Comparison of ENCODE assay signal across 16 mouse cellular contexts in genomic region chr19:12567011-12567410, GRCm38 (mm10). TPM values are rescaled to one million over a fixed set of nuclear protein-coding genes. Genes with fewer than 3 reads are reported as not detected.
DNase-seq lines count a peak whose midpoint lies in the region; ATAC-seq and TF ChIP-seq lines count a peak whose summit lies in the region.
"Had no signal": no experiment of that assay in that cellular context is flagged by ENCODE, and none has a peak within 500 bp of the region (broad histone marks: within the 10 kb centered on the region; RNA-seq: fewer than 3 reads in every experiment).

No protein-coding gene starts in this region.

- H3K27me3 ChIP-seq in midbrain, embryonic 14.5 days (ENCODE audit: control insufficient read depth, insufficient read depth, low read length): no peaks in the 10 kb centered on the region
- H3K27me3 ChIP-seq in midbrain, embryonic 13.5 days: no peaks in the 10 kb centered on the region
- H3K27me3 ChIP-seq: heart, embryonic 13.5 days; hindbrain, embryonic 12.5 days; intestine, embryonic 15.5 days; liver, embryonic 13.5 days had no signal

- no peaks in the 10 kb centered on the region for H3K36me3 ChIP-seq in midbrain, embryonic 14.5 days (ENCODE audit: control insufficient read depth, insufficient read depth, low read length)
- no peaks in the 10 kb centered on the region for H3K36me3 ChIP-seq in midbrain, embryonic 13.5 days
- H3K36me3 ChIP-seq: heart, embryonic 13.5 days; hindbrain, embryonic 12.5 days; intestine, embryonic 15.5 days; liver, embryonic 13.5 days had no signal

- no peak overlapping the region for H3K4me2 ChIP-seq in midbrain, embryonic 14.5 days (ENCODE audit: low read length)
- no peak overlapping the region for H3K4me2 ChIP-seq in midbrain, embryonic 13.5 days (replicated peaks)
- H3K4me2 ChIP-seq: heart, embryonic 13.5 days; hindbrain, embryonic 12.5 days; intestine, embryonic 15.5 days; liver, embryonic 13.5 days had no signal

- no peaks in the 10 kb centered on the region for H3K4me1 ChIP-seq in midbrain, embryonic 14.5 days (ENCODE audit: control insufficient read depth, insufficient read depth, low read length)
- H3K4me1 ChIP-seq in midbrain, embryonic 13.5 days (replicated peaks): no peaks in the 10 kb centered on the region
- no peaks in the 10 kb centered on the region; the same call in 1 of the 2 replicates for H3K4me1 ChIP-seq in bone marrow, adult 2 months (ENCODE audit: control insufficient read depth, insufficient read depth, low read length)
- H3K4me1 ChIP-seq: heart, embryonic 13.5 days; hindbrain, embryonic 12.5 days; intestine, embryonic 15.5 days had no signal

- no peak for TF ChIP-seq POLR2A in bone marrow, adult 2 months (IDR thresholded peaks at IDR 0.05; ENCODE audit: borderline replicate concordance, control insufficient read depth, low read depth, low read length)

- no peak overlapping the region for H3K9ac ChIP-seq in midbrain, embryonic 14.5 days (replicated peaks; ENCODE audit: low read length)
- no peak overlapping the region for H3K9ac ChIP-seq in midbrain, embryonic 13.5 days (replicated peaks)
- H3K9ac ChIP-seq: heart, embryonic 13.5 days; hindbrain, embryonic 12.5 days; intestine, embryonic 15.5 days; liver, embryonic 13.5 days had no signal

- 65% methylated on average over 4 of the region's 4 CpGs for WGBS in midbrain, embryonic 14.5 days
- 68% methylated on average over 4 of the region's 4 CpGs for whole genome bisulfite sequencing in midbrain, embryonic 13.5 days
- 17% methylated on average over 4 of the region's 4 CpGs for WGBS in bone marrow, adult 2 months

- no peak overlapping the region for H3K27ac ChIP-seq in midbrain, embryonic 14.5 days (replicated peaks; ENCODE audit: low read depth, low read length)
- no peak overlapping the region for H3K27ac ChIP-seq in midbrain, embryonic 13.5 days
- H3K27ac ChIP-seq in bone marrow, adult 2 months (ENCODE audit: control insufficient read depth, insufficient read depth, low read depth, low read length, poor library complexity): peak overlapping the region; percentile 31; the same call in 1 of the 2 replicates
- H3K27ac ChIP-seq: heart, embryonic 13.5 days; hindbrain, embryonic 12.5 days; intestine, embryonic 15.5 days; liver, embryonic 13.5 days had no signal

- no peak overlapping the region for H3K4me3 ChIP-seq in midbrain, embryonic 14.5 days (replicated peaks; ENCODE audit: low read depth, low read length)
- H3K4me3 ChIP-seq in midbrain, embryonic 13.5 days (replicated peaks): no peak overlapping the region
- H3K4me3 ChIP-seq in bone marrow, adult 2 months (replicated peaks; ENCODE audit: control insufficient read depth, low read depth, low read length): no peak overlapping the region
- H3K4me3 ChIP-seq: heart, embryonic 13.5 days; hindbrain, embryonic 12.5 days; intestine, embryonic 15.5 days; liver, embryonic 13.5 days had no signal

- ATAC-seq in midbrain, embryonic 14.5 days (ENCODE audit: low FRiP score, low TSS enrichment): no peak
- ATAC-seq in midbrain, embryonic 13.5 days: no peak
- ATAC-seq in megakaryocyte progenitor cell, adult 5-6 weeks (replicated peaks; ENCODE audit: poor library complexity): peak; percentile 87
- ATAC-seq: intestine, embryonic 15.5 days had no signal

- no peak for TF ChIP-seq CTCF in bone marrow, adult 2 months (IDR thresholded peaks at IDR 0.05; ENCODE audit: control insufficient read depth, insufficient read depth, low read length)

- intact Hi-C loops in heart, postnatal 36 days (cut with DNase I): no loop called here
- intact Hi-C loops in heart, postnatal 10 days (cut with DNase I): no loop called here

- no peaks in the 10 kb centered on the region for H3K9me3 ChIP-seq in midbrain, embryonic 14.5 days (ENCODE audit: control insufficient read depth, low read length)
- H3K9me3 ChIP-seq in midbrain, embryonic 13.5 days: no peaks in the 10 kb centered on the region
- H3K9me3 ChIP-seq: heart, embryonic 13.5 days; hindbrain, embryonic 12.5 days; intestine, embryonic 15.5 days; liver, embryonic 13.5 days had no signal

- peak; percentile 82 for DNase-seq in heart, adult 11 months
- no peak for DNase-seq in heart, postnatal 36 days
- DNase-seq in midbrain, embryonic 14.5 days: peak; percentile 33
- no peak for DNase-seq in gastrocnemius, postnatal 25 days
- no peak for DNase-seq in heart, postnatal 10 days
- DNase-seq: adrenal gland, postnatal 10 days; gastrocnemius, postnatal 36 days; liver, embryonic 13.5 days; thymus, adult 2 months had no signal

RNA-seq across cellular contexts. Expression of gene Fam111a, which starts 21.5 kb away (rescaled TPM):
- total RNA-seq in heart, postnatal 36 days (2021): 1 to 10 TPM; 5.9 to 6.9 TPM
- 4.5 and 8.3 TPM in 2 replicates for polyA plus RNA-seq in midbrain, embryonic 14.5 days (2014; fragmentation: Nextera tagmentation; extraction: Ambion mirVana)
- 9.5 TPM in 2 replicates for polyA plus RNA-seq in midbrain, embryonic 13.5 days (2015; fragmentation: Nextera tagmentation; extraction: Ambion mirVana)
- polyA plus RNA-seq in bone marrow, adult 2 months (2011; ENCODE audit: insufficient read depth, insufficient read length, low replicate concordance, missing spikeins): 42.1 and 61.9 TPM in 2 replicates
- total RNA-seq in megakaryocyte progenitor cell, adult 5-6 weeks (2015): 193 and 210 TPM in 2 replicates
- total RNA-seq in megakaryocyte progenitor cell, adult 5-6 weeks (2017): 232 and 248 TPM in 2 replicates
- 1 to 10 TPM; 2.5 to 3.9 TPM for total RNA-seq in gastrocnemius, postnatal 25 days (2021)
- total RNA-seq in heart, postnatal 10 days (2021): 10 to 100 TPM in 1 of 2 experiments, 1 to 10 TPM in 1; 9.8 to 12.1 TPM

RNA-seq across cellular contexts. Expression of gene Gm4952, which starts 32.8 kb away (rescaled TPM):
- not detected for total RNA-seq in heart, postnatal 36 days (2021)
- polyA plus RNA-seq in midbrain, embryonic 14.5 days (2014; fragmentation: Nextera tagmentation; extraction: Ambion mirVana): 0.12 TPM in 1 of 2 replicates, not detected in the other
- not detected in 2 replicates for polyA plus RNA-seq in midbrain, embryonic 13.5 days (2015; fragmentation: Nextera tagmentation; extraction: Ambion mirVana)
- polyA plus RNA-seq in bone marrow, adult 2 months (2011; ENCODE audit: insufficient read depth, insufficient read length, low replicate concordance, missing spikeins): 1.3 TPM in 1 of 2 replicates, not detected in the other
- total RNA-seq in megakaryocyte progenitor cell, adult 5-6 weeks (2015): not detected in 2 replicates
- not detected in 2 replicates for total RNA-seq in megakaryocyte progenitor cell, adult 5-6 weeks (2017)
- total RNA-seq in gastrocnemius, postnatal 25 days (2021): not detected
- not detected for total RNA-seq in heart, postnatal 10 days (2021)
- total RNA-seq: gastrocnemius, postnatal 36 days; layer of hippocampus, adult 8-10 months had no signal
- polyA plus RNA-seq: hindbrain, embryonic 12.5 days had no signal

Comparison
In these comparisons a context has a peak if more than half of its experiments do, and no peak if none do; other contexts are left out.
1. DNase-seq: peak in heart, adult 11 months (single experiment) and midbrain, embryonic 14.5 days (single experiment); none in heart, postnatal 36 days (0 of 2), gastrocnemius, postnatal 25 days (single experiment) and heart, postnatal 10 days (0 of 2).
2. RNA of gene Fam111a, which starts 21.5 kb away (total RNA-seq): 193 to 248 TPM in megakaryocyte progenitor cell, adult 5-6 weeks; 9.8 to 12.1 TPM in heart, postnatal 10 days, 5.9 to 6.9 TPM in heart, postnatal 36 days and 2.5 to 3.9 TPM in gastrocnemius, postnatal 25 days; every median in the first group is over 10 times any median in the second.